21 mouse cellular contexts compared by ENCODE assay signal in the genomic region with DNA sequence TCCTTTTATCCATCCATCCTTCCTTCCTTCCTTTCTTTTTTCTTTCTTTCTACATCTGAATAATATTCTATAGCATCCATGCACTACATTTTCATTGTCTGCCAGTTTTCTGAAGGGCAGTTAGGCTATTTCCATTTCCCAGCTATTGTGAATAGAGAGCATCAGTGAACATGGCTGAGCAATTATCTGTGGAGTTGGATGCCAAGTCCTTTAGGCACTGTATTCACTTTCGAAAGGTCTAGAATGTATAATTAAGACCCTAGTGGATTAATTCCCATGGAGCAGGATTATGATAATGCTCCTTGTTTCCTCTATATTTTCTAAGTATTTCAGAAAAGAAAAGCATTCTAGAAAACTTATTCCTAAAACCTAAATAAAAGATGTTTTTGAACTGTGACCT. TPM values are rescaled to one million over a fixed set of nuclear protein-coding genes. Genes with fewer than 3 reads are reported as not detected.
DNase-seq lines count a peak whose midpoint lies in the region; ATAC-seq and TF ChIP-seq lines count a peak whose summit lies in the region.
"Had no signal": no experiment of that assay in that cellular context is flagged by ENCODE, and none has a peak within 500 bp of the region (broad histone marks: within the 10 kb centered on the region; RNA-seq: fewer than 3 reads in every experiment).

No protein-coding gene starts in this region.

- no peak overlapping the region for H3K4me3 ChIP-seq in forebrain, embryonic 15.5 days
- no peak overlapping the region for H3K4me3 ChIP-seq in forebrain, embryonic 13.5 days
- H3K4me3 ChIP-seq in midbrain, embryonic 14.5 days (replicated peaks; ENCODE audit: low read depth, low read length), result no peak overlapping the region
- H3K4me3 ChIP-seq in midbrain, embryonic 13.5 days (replicated peaks), result no peak overlapping the region
- no peak overlapping the region for H3K4me3 ChIP-seq in bone marrow macrophage, adult 2 months (ENCODE audit: insufficient read depth, low read length)
- no peak overlapping the region for H3K4me3 ChIP-seq in macrophage (ENCODE audit: inconsistent target)
- H3K4me3 ChIP-seq: embryonic facial prominence, embryonic 10.5 days; embryonic facial prominence, embryonic 12.5 days; forebrain, embryonic 12.5 days had no signal

- 0 out of 2 replicates have a peak, but pooled peaks have one; percentile 61 for ATAC-seq in forebrain, embryonic 15.5 days (replicated peaks)
- no peak for ATAC-seq in forebrain, embryonic 13.5 days
- no peak for ATAC-seq in midbrain, embryonic 14.5 days (ENCODE audit: low FRiP score, low TSS enrichment)
- no peak for ATAC-seq in midbrain, embryonic 13.5 days
- no peak for ATAC-seq in monocyte, adult 5-6 weeks (replicated peaks; ENCODE audit: insufficient number of reproducible peaks, low FRiP score, low TSS enrichment, poor library complexity, severe bottlenecking)
- ATAC-seq: activated CD4-positive, CD25-positive, alpha-beta regulatory T cell, adult 4 months; Patski had no signal

- peaks cover 89% of the 10 kb centered on the region for H3K79me2 ChIP-seq in macrophage (ENCODE audit: inconsistent target)

- intact Hi-C loops in left cerebral cortex, postnatal 10 days (cut with DNase I), result no loop called here

- no peak overlapping the region for H3K9ac ChIP-seq in forebrain, embryonic 15.5 days (replicated peaks)
- no peak overlapping the region for H3K9ac ChIP-seq in forebrain, embryonic 13.5 days
- no peak overlapping the region for H3K9ac ChIP-seq in midbrain, embryonic 14.5 days (replicated peaks; ENCODE audit: low read length)
- no peak overlapping the region for H3K9ac ChIP-seq in midbrain, embryonic 13.5 days (replicated peaks)
- H3K9ac ChIP-seq: embryonic facial prominence, embryonic 12.5 days; forebrain, embryonic 12.5 days had no signal

- no peak for TF ChIP-seq POLR2A in bone marrow macrophage, adult 2 months (IDR thresholded peaks at IDR 0.05; ENCODE audit: borderline replicate concordance, low read depth, low read length)

- no peaks in the 10 kb centered on the region for H3K9me3 ChIP-seq in forebrain, embryonic 15.5 days
- no peaks in the 10 kb centered on the region for H3K9me3 ChIP-seq in forebrain, embryonic 13.5 days (replicated peaks)
- no peaks in the 10 kb centered on the region for H3K9me3 ChIP-seq in midbrain, embryonic 14.5 days (ENCODE audit: control insufficient read depth, low read length)
- H3K9me3 ChIP-seq in midbrain, embryonic 13.5 days, result no peaks in the 10 kb centered on the region
- H3K9me3 ChIP-seq: embryonic facial prominence, embryonic 10.5 days; embryonic facial prominence, embryonic 12.5 days; forebrain, embryonic 12.5 days had no signal

- TF ChIP-seq CTCF in bone marrow macrophage, adult 2 months (IDR thresholded peaks at IDR 0.05; ENCODE audit: low read depth, low read length), result no peak

- DNase-seq in midbrain, embryonic 14.5 days, result peak; percentile 6
- DNase-seq in left cerebral cortex, postnatal 10 days (ENCODE audit: extremely low spot score in 1 of 2, low spot score in 2 of 2), result no peak
- DNase-seq: adrenal gland, adult 8-10 months; adrenal gland, postnatal 14 days; adrenal gland, postnatal 36 days; cerebellum, adult 11-12 months; cerebellum, adult 2 months; cerebellum, adult 9-10 months; cerebellum, postnatal 10 days; cerebellum, postnatal 25 days had no signal

- no peaks in the 10 kb centered on the region for H3K36me3 ChIP-seq in forebrain, embryonic 15.5 days
- no peaks in the 10 kb centered on the region for H3K36me3 ChIP-seq in forebrain, embryonic 13.5 days (ENCODE audit: poor library complexity, severe bottlenecking)
- H3K36me3 ChIP-seq in midbrain, embryonic 14.5 days (ENCODE audit: control insufficient read depth, insufficient read depth, low read length), result no peaks in the 10 kb centered on the region
- no peaks in the 10 kb centered on the region for H3K36me3 ChIP-seq in midbrain, embryonic 13.5 days
- no peaks in the 10 kb centered on the region for H3K36me3 ChIP-seq in macrophage (ENCODE audit: inconsistent target)
- H3K36me3 ChIP-seq: embryonic facial prominence, embryonic 10.5 days; embryonic facial prominence, embryonic 12.5 days; forebrain, embryonic 12.5 days had no signal

- H3K4me2 ChIP-seq in forebrain, embryonic 15.5 days (replicated peaks), result no peak overlapping the region
- H3K4me2 ChIP-seq in forebrain, embryonic 13.5 days, result no peak overlapping the region
- H3K4me2 ChIP-seq in midbrain, embryonic 14.5 days (ENCODE audit: low read length), result no peak overlapping the region
- H3K4me2 ChIP-seq in midbrain, embryonic 13.5 days (replicated peaks), result no peak overlapping the region
- H3K4me2 ChIP-seq: embryonic facial prominence, embryonic 12.5 days; forebrain, embryonic 12.5 days had no signal

- H3K4me1 ChIP-seq in forebrain, embryonic 15.5 days, result peaks cover 20% of the 10 kb centered on the region
- H3K4me1 ChIP-seq in forebrain, embryonic 13.5 days, result peaks cover 14% of the 10 kb centered on the region
- no peaks in the 10 kb centered on the region for H3K4me1 ChIP-seq in midbrain, embryonic 14.5 days (ENCODE audit: control insufficient read depth, insufficient read depth, low read length)
- peaks cover 16% of the 10 kb centered on the region for H3K4me1 ChIP-seq in midbrain, embryonic 13.5 days (replicated peaks)
- peaks cover 34% of the 10 kb centered on the region for H3K4me1 ChIP-seq in bone marrow macrophage, adult 2 months (ENCODE audit: control insufficient read depth, insufficient read depth, low read length)

- H3K27ac ChIP-seq in forebrain, embryonic 15.5 days (replicated peaks), result no peak overlapping the region
- no peak overlapping the region for H3K27ac ChIP-seq in forebrain, embryonic 13.5 days
- no peak overlapping the region for H3K27ac ChIP-seq in midbrain, embryonic 14.5 days (replicated peaks; ENCODE audit: low read depth, low read length)
- H3K27ac ChIP-seq in midbrain, embryonic 13.5 days, result no peak overlapping the region
- peak overlapping the region; percentile 92 for H3K27ac ChIP-seq in bone marrow macrophage, adult 2 months (ENCODE audit: insufficient read depth, low read depth, low read length)
- H3K27ac ChIP-seq in macrophage, result peak overlapping the region; percentile 57
- H3K27ac ChIP-seq: embryonic facial prominence, embryonic 10.5 days; embryonic facial prominence, embryonic 12.5 days; forebrain, embryonic 12.5 days had no signal

- WGBS in forebrain, embryonic 15.5 days, result 14% methylated on average over 1 of the region's 1 CpGs
- 15% methylated on average over 1 of the region's 1 CpGs for WGBS in forebrain, embryonic 13.5 days
- 21% methylated on average over 1 of the region's 1 CpGs for WGBS in midbrain, embryonic 14.5 days
- 26% methylated on average over 1 of the region's 1 CpGs for whole genome bisulfite sequencing in midbrain, embryonic 13.5 days
- 100% methylated on average over 1 of the region's 1 CpGs for WGBS in macrophage (ENCODE audit: missing documents)

- H3K27me3 ChIP-seq in forebrain, embryonic 15.5 days, result no peaks in the 10 kb centered on the region
- no peaks in the 10 kb centered on the region for H3K27me3 ChIP-seq in forebrain, embryonic 13.5 days
- H3K27me3 ChIP-seq in midbrain, embryonic 14.5 days (ENCODE audit: control insufficient read depth, insufficient read depth, low read length), result no peaks in the 10 kb centered on the region
- no peaks in the 10 kb centered on the region for H3K27me3 ChIP-seq in midbrain, embryonic 13.5 days
- H3K27me3 ChIP-seq: embryonic facial prominence, embryonic 12.5 days; forebrain, embryonic 12.5 days; Patski had no signal

RNA-seq across cellular contexts. Expression of a gene that starts 50.3 kb away (rescaled TPM):
- 13.5 and 14.2 TPM in 2 replicates for polyA plus RNA-seq in forebrain, embryonic 15.5 days (2015; fragmentation: Nextera tagmentation; extraction: Ambion mirVana)
- polyA plus RNA-seq in forebrain, embryonic 13.5 days (2015; fragmentation: Nextera tagmentation; extraction: Ambion mirVana), result 8.1 and 8.9 TPM in 2 replicates
- polyA plus RNA-seq in midbrain, embryonic 14.5 days (2014; fragmentation: Nextera tagmentation; extraction: Ambion mirVana), result 6.4 and 6.9 TPM in 2 replicates
- 5.1 and 5.3 TPM in 2 replicates for polyA plus RNA-seq in midbrain, embryonic 13.5 days (2015; fragmentation: Nextera tagmentation; extraction: Ambion mirVana)
- 26.6 and 27.2 TPM in 2 replicates for polyA plus RNA-seq in bone marrow macrophage, adult 2 months (2012; ENCODE audit: insufficient read depth, insufficient read length, missing spikeins)
- 100 to 1,000 TPM in 17 of 26 experiments, 10 to 100 TPM in 8, 1 to 10 TPM in 1; 6.3 to 337 (median 134) TPM for total RNA-seq in macrophage (2018; cell fraction: chromatin; rRNA removed)
- total RNA-seq in macrophage (2018; cell fraction: cytosol; rRNA removed), result 10 to 100 TPM; 18.6 to 53.9 (median 33.0) TPM
- 100 to 1,000 TPM in 7 of 26 experiments, 10 to 100 TPM in 19; 12.8 to 225 (median 54.1) TPM for total RNA-seq in macrophage (2018; cell fraction: nucleus; rRNA removed)
- 15.4 to 45.8 TPM (median 36.5 TPM) in 3 replicates for polyA plus RNA-seq in macrophage (2018)
- 3.4 to 9.5 TPM (median 9.4 TPM) in 3 replicates for total RNA-seq in monocyte, adult 5-6 weeks (2017)
- total RNA-seq in left cerebral cortex, postnatal 10 days (2021), result 10 to 100 TPM; 14.5 to 17.6 TPM

Comparison
In these comparisons a context has a peak if more than half of its experiments do, and no peak if none do; other contexts are left out.
1. H3K27ac ChIP-seq: peak in bone marrow macrophage, adult 2 months (single experiment) and macrophage (single experiment); none in forebrain, embryonic 15.5 days (single experiment), forebrain, embryonic 13.5 days (single experiment), midbrain, embryonic 14.5 days (single experiment) and midbrain, embryonic 13.5 days (single experiment).